Mouse (Mus musculus) erythroblast, embryonic 14.5 days (primary cell): ENCODE measurements around the gene Prkca.

Source experiments
- GATA1 ChIP-seq: IDR thresholded peaks from 2 replicates; pipeline ENCODE4 v1.6.1; 2012; ENCODE audit warnings: low read length, inconsistent platforms, mixed read lengths
- TAL1 ChIP-seq: IDR thresholded peaks from 3 replicates; pipeline ENCODE4 v1.6.1; 2012; ENCODE audit warnings: low read length, inconsistent platforms, mixed read lengths

GRCm38 (mm10) chr11:108220605-108221004 is 123.1 kb downstream of the Prkca start:
- no peak for TF ChIP-seq TAL1
- TF ChIP-seq GATA1: no peak
